Mouse (Mus musculus): ENCODE data around the gene Uty. TPM values are rescaled to one million over a fixed set of nuclear protein-coding genes. Genes with fewer than 3 reads are reported as not detected.

Gene Uty
- polyA plus RNA-seq, 1 experiment from 2014 or later, result 10.8 TPM

Other genes starting within 250 kb of the Uty start
- gene Eif2s3y, start 235.2 kb downstream of the Uty start, polyA plus RNA-seq (2016; fragmentation: Nextera tagmentation; extraction: Ambion mirVana), result 24.6 and 32.2 TPM in 2 replicates
- gene Ddx3y, start 40.9 kb upstream of the Uty start, polyA plus RNA-seq (2016; fragmentation: Nextera tagmentation; extraction: Ambion mirVana), result 11.1 and 18.2 TPM in 2 replicates
- not detected in 2 replicates for gene Usp9y, start 214.0 kb upstream of the Uty start, polyA plus RNA-seq (2016; fragmentation: Nextera tagmentation; extraction: Ambion mirVana)

Measured in hindbrain, embryonic 10.5 days (tissue).